Mouse (Mus musculus) ovary, adult 18-20 months (tissue): ENCODE measurements at regions not wholly inside any gene's neighbourhood (a gene's known extent, or its start where the extent isn't known, plus 50 kb on each side); places are given as distances from the start of the nearest gene placed in this dataset.

Experiments
- DNase-seq: peaks from one replicate; pipeline ENCODE4 v3.0.0; 2022; ENCODE audit warnings: low spot score, mixed read lengths

- peak; percentile 26 for DNase-seq
Observed at GRCm38 (mm10) chr4:120339371-120339770, 52.2 kb upstream of the Foxo6 start.

- no peak for DNase-seq
Observed at GRCm38 (mm10) chr4:120340686-120341085, 53.5 kb upstream of the Foxo6 start.

- no peak for DNase-seq
Observed at GRCm38 (mm10) chr4:120341933-120342332, 54.8 kb upstream of the Foxo6 start.

- no peak for DNase-seq
Observed at GRCm38 (mm10) chr4:120342658-120343057, 55.5 kb upstream of the Foxo6 start.

DNA sequence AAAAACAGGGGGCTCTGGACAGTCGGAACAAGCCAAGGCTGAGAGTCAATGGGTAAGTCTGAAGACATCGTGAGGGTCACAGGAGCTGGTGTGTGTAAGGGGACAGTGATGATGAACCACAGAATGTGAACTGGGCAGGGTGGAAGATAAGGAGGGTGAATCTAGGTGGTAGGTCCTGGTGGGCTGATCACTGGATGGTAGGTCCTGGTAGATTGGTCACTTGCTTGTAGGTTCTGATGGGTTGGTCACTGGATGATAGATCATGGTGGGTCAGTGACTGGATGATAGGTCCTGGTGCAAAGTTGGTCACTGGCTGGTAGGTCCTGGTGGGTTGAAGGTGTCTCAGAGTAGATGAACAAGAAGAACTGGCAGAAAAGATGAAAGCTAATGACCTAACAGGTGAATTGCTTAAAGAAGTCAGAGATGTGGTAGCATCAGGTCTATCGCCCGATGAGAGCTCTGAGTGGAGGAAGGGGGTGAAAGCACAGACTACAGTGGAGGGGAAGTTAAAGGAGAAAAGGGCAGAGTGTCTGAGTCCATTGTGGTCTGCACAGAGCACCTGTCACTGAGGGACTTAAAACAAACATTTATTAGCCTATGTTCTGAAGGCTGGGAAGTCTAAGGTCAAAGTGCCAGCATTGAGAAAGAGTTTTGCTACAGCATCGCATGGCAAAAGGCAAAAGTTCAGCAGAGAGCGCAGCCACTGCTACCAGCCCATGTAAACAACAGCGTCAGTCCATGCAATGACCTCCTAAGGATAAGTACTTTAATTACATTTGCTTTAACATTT lies 58.7 kb upstream of the Foxo6 start:
- DNase-seq: no peak

- DNase-seq: no peak
Observed at GRCm38 (mm10) chr4:120349841-120350240, 55.2 kb upstream of the Scmh1 start.

- no peak for DNase-seq
Observed at GRCm38 (mm10) chr4:120353784-120354183, 51.3 kb upstream of the Scmh1 start.
